Mouse (Mus musculus) adrenal gland, postnatal 36 days (tissue): ENCODE data around the gene Mag. TPM values are rescaled to one million over a fixed set of nuclear protein-coding genes. Genes with fewer than 3 reads are reported as not detected.
"Not testable (repeated sequence)": the region's sequence is repeated elsewhere in the genome, so short reads cannot be mapped to it uniquely, and the experiment has no call there.

Experiments used
- DNase-seq, 2 experiments: peaks; one replicate each; pipeline ENCODE4 v3.0.0; 2021; ENCODE audit warnings: mixed read lengths in 1 of 2
- long read RNA-seq, 2 experiments: library from polyadenylated mRNA; stranded (forward); transcript quantifications; one replicate each; pipeline ENCODE4 v2.0.0; 2021; ENCODE audit warnings: borderline sequencing depth in 2 of 2
- total RNA-seq, 2 experiments: library from RNA; stranded (reverse); gene quantifications; 2 replicates each; pipeline ENCODE4 v1.2.3; 2021

Mag gene
- under 1 TPM; 0.20 to 0.46 TPM for total RNA-seq
- long read RNA-seq, experiment 1, partial matches to known transcripts: 1 of 1 reads
- long read RNA-seq, experiment 1, other reads (novel, unspliced or antisense): 0 of 1 reads
- long read RNA-seq, experiment 2: 0 reads

GRCm38 (mm10) chr7:30914732-30915131 is at the start of gene Mag:
Gene Mag (minus strand): TSS chr7:30914873.
- DNase-seq: no peak

DNA sequence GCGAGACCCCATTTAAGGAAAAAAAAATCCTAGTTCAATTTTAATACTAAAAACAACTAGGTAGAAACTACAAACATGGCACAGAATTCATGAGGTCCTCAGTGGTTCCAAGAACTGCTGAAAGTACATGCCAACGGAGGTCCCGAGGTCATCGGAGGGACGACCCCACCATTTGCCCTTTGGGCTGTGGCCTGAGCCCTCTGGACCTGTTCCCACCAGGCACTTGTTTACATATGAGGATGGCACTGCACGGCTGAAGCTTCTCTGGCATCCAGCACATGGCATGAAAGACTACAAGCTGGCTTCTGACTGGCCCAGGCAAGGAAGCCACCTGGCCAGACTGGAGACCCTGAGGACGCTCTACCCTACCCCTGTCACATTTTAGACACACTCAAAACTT is 49.7 kb upstream of the Mag start:
- no peak for DNase-seq

DNA sequence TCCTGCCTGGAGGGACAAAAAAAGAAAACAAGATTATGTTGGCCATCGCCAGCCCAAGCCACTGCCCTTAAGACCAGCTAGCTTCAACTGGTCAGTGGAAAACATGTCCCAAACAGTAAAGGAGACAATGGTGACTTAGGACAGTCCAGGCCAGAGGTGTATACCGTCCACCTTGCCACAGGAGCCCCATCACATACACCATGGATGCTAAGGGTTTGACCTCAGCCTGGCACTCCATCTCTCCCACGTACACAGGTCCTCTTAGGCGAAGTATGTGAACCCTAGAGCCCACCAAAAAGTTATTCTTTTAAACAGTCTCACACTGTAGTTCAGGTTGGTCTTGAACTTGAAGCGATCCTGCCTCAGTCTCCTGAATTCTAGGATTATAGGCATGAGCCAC is 48.2 kb upstream of the Mag start:
- no peak for DNase-seq

- peak in 1 of 2 experiments; percentile 45 for DNase-seq
Measured at GRCm38 (mm10) chr7:30959786-30960349, 45.2 kb upstream of the Mag start.

DNA sequence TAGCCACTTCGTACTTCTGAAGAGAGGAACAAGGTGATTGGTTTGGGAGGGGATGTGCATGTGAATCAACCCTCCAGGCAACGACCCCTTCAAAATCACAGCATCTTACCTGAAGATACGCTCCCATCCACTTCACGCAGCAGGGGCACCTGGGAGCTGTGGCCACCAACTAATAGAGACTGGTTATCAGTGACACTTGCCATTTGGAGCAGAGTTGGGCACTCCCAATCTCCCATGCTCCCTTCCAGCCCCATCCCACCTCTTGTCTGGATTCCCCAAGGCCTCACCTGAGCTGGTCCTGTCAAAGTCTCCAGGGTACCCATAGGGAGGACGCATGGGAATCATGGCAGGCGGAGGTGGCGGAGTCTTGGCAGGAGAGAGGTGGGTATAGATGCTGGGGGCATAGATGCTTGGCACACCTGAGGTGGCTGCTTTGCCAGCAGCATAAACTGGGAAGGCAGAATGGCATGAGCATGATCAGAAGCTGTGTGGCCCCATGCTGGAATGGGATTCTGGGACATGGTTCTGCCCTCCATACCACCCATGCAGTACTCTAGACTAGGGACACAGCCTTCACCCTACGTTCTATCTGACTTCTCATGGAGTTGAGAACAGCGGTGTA is 44.3 kb upstream of the Mag start:
- DNase-seq: no peak

DNA sequence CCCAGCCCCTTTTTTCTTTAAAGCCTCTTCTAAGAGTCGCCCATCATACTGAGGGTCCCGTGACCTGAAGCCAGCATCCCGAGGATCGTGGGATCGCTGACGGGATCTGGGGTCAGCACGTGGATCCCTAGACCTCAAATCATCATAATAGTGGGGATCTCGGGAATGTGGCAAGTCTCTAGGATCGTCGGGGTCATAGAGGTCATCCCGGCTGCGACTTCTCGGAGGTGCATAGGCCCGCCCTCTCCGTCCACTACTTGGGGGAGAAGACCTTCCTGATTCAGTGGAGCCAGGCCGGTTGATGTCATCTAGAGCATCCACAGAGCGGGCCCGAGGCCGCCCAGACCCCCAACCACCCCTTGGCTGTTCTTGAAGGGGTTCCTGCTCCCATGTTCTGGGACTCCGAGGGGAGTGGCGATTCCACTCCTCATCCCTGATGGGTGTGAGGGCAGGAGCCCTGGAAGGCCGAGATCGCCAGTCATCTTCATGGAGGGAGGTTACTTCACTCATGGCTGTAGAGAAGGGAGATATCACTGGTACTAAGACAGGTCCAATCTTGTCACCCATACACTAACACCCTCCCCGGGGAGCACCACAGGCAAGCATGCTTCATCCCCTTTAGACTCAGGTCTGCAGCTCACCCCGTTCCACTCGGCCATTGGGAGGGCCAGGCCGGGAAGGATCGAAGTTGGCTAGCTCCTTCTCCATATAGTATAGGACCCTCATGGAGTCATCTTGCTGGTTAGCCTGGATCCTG is 43.6 kb upstream of the Mag start:
- peak in 1 of 2 experiments; percentile 28 for DNase-seq

GRCm38 (mm10) chr7:30957367-30957783 is 42.7 kb upstream of the Mag start:
- peak; percentile 93 to 95 for DNase-seq

GRCm38 (mm10) chr7:30956756-30957366 is 42.2 kb upstream of the Mag start, which contains the start of gene Usf2:
Gene Usf2 (minus strand): TSS chr7:30956803.
- DNase-seq: peak; percentile 88 to 90

DNA sequence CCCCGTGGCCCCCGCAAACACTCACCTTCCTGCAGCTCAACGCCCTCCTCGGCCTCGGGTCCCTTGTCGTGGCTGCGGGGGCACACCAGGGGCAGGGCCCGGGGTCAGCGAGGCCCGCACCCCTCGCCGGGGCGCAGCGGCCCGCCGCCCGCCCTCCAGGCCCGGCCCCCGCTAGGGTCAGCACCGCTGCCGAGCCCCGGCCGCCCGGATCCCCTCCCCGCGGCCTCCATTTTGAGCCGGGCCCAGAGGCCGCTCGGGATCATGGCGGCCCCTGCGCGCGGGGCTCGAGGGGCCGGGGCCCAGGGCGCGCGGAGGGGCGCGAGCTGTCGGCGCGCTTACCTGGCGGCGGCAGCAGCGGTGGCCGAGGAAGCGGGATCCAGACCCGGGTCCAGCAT is 41.7 kb upstream of the Mag start:
- DNase-seq: peak in 1 of 2 experiments; percentile 60

GRCm38 (mm10) chr7:30955584-30956356 is 41.1 kb upstream of the Mag start:
- peak; percentile 93 to 95 for DNase-seq

GRCm38 (mm10) chr7:30954971-30955520 is 40.4 kb upstream of the Mag start:
- DNase-seq: no peak

GRCm38 (mm10) chr7:30954036-30954435 is 39.4 kb upstream of the Mag start:
- DNase-seq: peak; percentile 89

GRCm38 (mm10) chr7:30953459-30953858 is 38.8 kb upstream of the Mag start:
- no peak for DNase-seq

DNA sequence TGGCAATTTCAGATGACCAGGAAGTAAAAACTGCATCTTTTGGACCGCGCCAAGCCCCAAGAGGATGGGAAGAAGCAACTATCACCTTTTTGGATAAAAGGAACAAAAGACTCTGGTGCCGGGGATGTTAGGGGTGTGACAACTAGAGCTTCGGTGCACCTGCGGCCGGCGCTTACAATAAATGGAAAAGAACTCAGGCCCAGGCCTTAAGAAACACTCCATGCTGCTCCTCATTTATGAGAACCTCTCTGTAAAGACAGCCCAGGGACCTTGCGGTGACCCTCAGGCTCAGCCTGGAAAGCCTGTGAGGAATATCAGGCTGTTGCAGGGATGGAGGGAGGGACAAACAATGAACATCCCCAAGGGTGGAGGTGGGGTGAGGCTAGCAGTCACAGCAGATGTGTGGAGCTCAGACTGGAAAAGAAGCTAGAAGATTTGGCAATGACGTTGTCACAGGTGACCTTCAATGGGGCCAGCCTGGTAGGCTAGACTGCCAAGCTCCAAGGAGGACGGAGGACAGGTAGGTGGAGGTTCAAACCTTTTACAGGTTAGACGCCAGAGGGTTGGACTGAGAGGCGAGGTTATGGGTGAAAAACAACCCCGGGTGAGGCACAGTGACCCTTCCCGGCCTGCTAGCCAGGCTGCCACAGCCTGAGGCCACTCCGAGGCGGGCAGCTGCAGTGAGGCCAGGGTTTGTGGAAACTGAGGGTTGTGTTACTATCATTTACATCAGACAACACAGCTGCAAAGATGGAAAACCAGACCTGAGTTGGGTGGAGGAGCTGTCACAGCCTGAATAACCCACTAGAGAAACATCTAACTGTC is 38.0 kb upstream of the Mag start:
- no peak for DNase-seq

DNA sequence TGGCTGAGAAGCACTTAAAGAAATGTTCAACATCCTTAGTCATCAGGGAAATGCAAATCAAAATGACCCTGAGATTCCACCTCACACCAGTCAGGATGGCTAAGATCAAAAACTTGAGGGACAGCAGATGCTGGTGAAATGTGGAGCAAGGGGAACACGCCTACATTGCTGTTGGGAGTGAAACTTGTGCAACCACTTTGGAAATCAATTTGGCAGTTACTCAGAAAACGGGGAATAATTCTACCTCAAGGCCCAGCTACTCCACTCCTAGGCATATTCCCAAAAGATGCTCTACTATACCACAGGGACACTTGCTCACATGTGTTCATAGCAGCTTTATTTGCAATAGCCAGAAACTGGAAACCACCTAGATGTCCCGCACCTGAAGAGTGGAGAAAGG is 35.2 kb upstream of the Mag start:
- peak in 1 of 2 experiments; percentile 31 for DNase-seq

DNA sequence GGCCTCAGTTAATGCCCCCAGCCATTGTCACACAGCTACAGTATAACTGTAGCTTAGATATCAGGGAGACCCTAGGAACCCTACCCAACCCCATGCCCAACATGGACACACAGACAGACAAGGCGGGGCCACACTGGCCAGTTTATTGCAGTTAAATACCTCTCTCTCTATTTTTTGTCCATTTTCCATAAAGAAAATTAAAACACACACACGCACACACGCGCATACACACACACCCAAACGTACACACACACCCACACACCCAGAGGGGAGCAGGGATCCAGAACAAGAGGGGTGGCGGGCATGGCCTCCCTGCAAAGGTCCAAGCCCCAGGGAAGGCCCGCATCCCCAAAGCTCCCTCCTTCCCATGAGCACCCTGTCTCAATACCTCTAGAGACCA is 31.2 kb upstream of the Mag start:
- DNase-seq: no peak

DNA sequence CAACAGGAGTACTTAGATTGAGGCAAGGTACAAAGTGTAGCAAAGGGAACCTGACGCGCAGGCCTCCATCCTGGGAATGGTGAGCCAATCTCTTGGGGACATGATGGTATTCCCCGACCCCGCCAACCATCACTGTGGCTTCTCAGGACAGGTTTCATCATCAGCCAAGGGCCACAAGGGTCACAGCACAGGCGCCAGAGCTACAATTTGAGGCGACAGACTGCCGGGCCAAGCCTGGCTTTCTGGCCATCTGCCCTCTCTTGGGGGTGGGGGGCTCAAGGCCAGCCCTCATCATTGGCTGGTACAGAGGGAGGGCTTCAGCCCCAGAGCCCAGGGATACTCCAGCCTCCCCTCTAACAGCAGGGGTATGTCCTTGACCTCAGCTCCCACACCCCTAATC is 30.8 kb upstream of the Mag start:
- DNase-seq: not testable (repeated sequence)

GRCm38 (mm10) chr7:30944706-30945105 is 30.0 kb upstream of the Mag start:
- not testable (repeated sequence) for DNase-seq

DNA sequence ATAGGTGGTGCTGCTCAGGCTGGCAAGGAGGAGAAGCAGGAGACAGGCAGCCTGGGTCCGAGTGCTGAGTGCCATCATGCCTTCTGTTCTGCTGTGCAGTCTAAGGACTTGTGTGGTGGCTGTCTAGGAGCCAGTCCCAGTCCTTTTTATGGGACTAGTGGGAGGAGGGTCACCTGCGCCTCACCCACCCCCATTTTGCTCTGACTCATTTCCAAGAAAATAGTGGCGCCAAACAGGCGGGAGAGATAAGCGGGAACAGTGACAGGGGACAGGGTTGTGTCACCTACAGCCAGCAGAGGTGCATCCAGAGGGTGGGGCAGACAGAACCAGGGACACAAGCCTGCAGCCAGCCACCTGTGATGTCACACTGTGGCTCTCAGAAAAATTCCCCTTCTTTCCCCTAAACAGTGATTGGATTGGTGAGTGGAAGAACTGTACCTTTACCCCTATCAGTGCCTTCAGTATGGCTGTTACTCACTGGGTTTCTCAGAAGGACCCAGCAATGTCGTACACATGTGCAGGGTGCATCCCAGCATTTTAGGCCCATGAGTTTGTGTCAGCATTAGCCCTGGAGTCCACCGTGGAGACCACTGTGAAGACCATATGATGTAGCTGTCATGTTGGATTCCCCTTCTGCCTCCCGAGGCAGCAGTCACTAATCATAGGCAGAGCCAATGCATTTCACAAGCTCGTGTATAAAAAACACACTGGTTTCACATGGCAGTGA is 29.4 kb upstream of the Mag start, which contains the start of gene Hamp:
Gene Hamp (minus strand): TSS at position 124 of the 727 bp plus-strand sequence.
- DNase-seq: no peak

- not testable (repeated sequence) for DNase-seq
Measured at GRCm38 (mm10) chr7:30942365-30942764, 27.7 kb upstream of the Mag start.
